Mouse (Mus musculus) heart, adult 2 months (tissue): ENCODE measurements at regions not wholly inside any gene's neighbourhood (a gene's known extent, or its start where the extent isn't known, plus 50 kb on each side); places are given as distances from the start of the nearest gene placed in this dataset.

Source experiments
- DNase-seq, 2 experiments: peaks; one replicate each; pipeline ENCODE4 v3.0.0; 2021
- H3K27ac ChIP-seq: fragments of 200-600 bp; 2 replicates; pipeline ENCODE4 v1.8.1; 2022
- H3K27me3 ChIP-seq: fragments of 200-500 bp; 2 replicates; pipeline ENCODE4 v1.6.1; 2012; ENCODE audit warnings: mild to moderate bottlenecking, low read length, inconsistent platforms, mixed read lengths; ENCODE audit not compliant: control insufficient read depth, insufficient read depth
- H3K36me3 ChIP-seq: fragments of 200-500 bp; 2 replicates; pipeline ENCODE4 v1.6.1; 2012; ENCODE audit warnings: low read length, inconsistent platforms; ENCODE audit not compliant: control insufficient read depth, insufficient read depth
- H3K4me1 ChIP-seq: fragments of 200-500 bp; 2 replicates; pipeline ENCODE4 v1.6.1; 2011; ENCODE audit warnings: low read length; ENCODE audit not compliant: control insufficient read depth, insufficient read depth
- H3K4me3 ChIP-seq: fragments of 200-600 bp; 2 replicates; pipeline ENCODE4 v1.8.1; 2022
- H3K79me2 ChIP-seq: fragments of 200-500 bp; replicated peaks from 2 replicates; pipeline ENCODE4 v1.6.1; 2012; ENCODE audit warnings: mild to moderate bottlenecking, inconsistent platforms, low read length, moderate library complexity, mixed read lengths; ENCODE audit not compliant: control insufficient read depth, insufficient read depth
- H3K9ac ChIP-seq: fragments of 200-500 bp; 2 replicates; pipeline ENCODE4 v1.6.1; 2012; ENCODE audit warnings: low read depth, mild to moderate bottlenecking, control low read depth, inconsistent platforms, low read length, mixed read lengths
- CTCF ChIP-seq: fragments of 200-600 bp; IDR thresholded peaks from 2 replicates; pipeline ENCODE4 v1.8.1; 2022; ENCODE audit warnings: antibody characterized with exemption, mild to moderate bottlenecking, moderate library complexity
- EP300 ChIP-seq: fragments of 200-500 bp; IDR thresholded peaks from 2 replicates; pipeline ENCODE4 v1.6.1; 2011; ENCODE audit warnings: low read depth, low read length, control low read depth; ENCODE audit not compliant: insufficient read depth
- POLR2A ChIP-seq: fragments of 200-500 bp; IDR thresholded peaks from 2 replicates; pipeline ENCODE4 v1.6.1; 2011; ENCODE audit warnings: mild to moderate bottlenecking, low read depth, low read length, control low read depth; ENCODE audit not compliant: insufficient read depth
- WGBS: fragments of 180-500 bp; shearing (Covaris S2); methylation state at CpG from one replicate; pipeline ENCODE4 v1.1.7; 2018; 5-methylcytosine and 5-hydroxymethylcytosine counted together
- intact Hi-C: fragments of 180-260 bp; cut with DNase I; formaldehyde crosslinking; loops from one replicate; pipeline ENCODE4 v1.15.1; 2025

- Histone ChIP-seq H3K4me3 (no peak overlapping the region), H3K9ac (no peak overlapping the region), H3K4me1 (no peaks in the 10 kb centered on the region), H3K36me3 (no peaks in the 10 kb centered on the region), H3K27me3 (no peaks in the 10 kb centered on the region), H3K79me2 (no peaks in the 10 kb centered on the region), H3K27ac (no peak overlapping the region)
- TF ChIP-seq EP300 (no peak), CTCF (no peak), POLR2A (no peak)
- intact Hi-C loops: no loop called here
- DNase-seq: no peak
These were observed 166.5 kb upstream of the Tmem161b start for GRCm38 (mm10) chr13:84055576-84055975.

- H3K9ac ChIP-seq: no peak overlapping the region
- TF ChIP-seq CTCF (no peak), POLR2A (no peak), EP300 (no peak)
- no peaks in the 10 kb centered on the region for H3K79me2 ChIP-seq
- DNase-seq: no peak
- H3K27ac ChIP-seq: no peak overlapping the region
- H3K4me1 ChIP-seq: no peaks in the 10 kb centered on the region
- no peak overlapping the region for H3K4me3 ChIP-seq
- 48% methylated on average over 3 of the region's 3 CpGs for WGBS
- intact Hi-C loops: no loop called here
- H3K36me3 ChIP-seq: no peaks in the 10 kb centered on the region
- H3K27me3 ChIP-seq: no peaks in the 10 kb centered on the region
These were observed 165.6 kb upstream of the Tmem161b start for GRCm38 (mm10) chr13:84056451-84056850.

GRCm38 (mm10) chr13:84056998-84057397 lies 165.1 kb upstream of the Tmem161b start:
- intact Hi-C loops: no loop called here
- no peaks in the 10 kb centered on the region for H3K79me2 ChIP-seq
- WGBS: 81% methylated on average over 5 of the region's 5 CpGs
- TF ChIP-seq POLR2A (no peak), EP300 (no peak), CTCF (no peak)
- no peaks in the 10 kb centered on the region for H3K4me1 ChIP-seq
- H3K9ac ChIP-seq: no peak overlapping the region
- no peak overlapping the region for H3K4me3 ChIP-seq
- H3K36me3 ChIP-seq: no peaks in the 10 kb centered on the region
- DNase-seq: no peak
- H3K27ac ChIP-seq: no peak overlapping the region
- no peaks in the 10 kb centered on the region for H3K27me3 ChIP-seq

DNA sequence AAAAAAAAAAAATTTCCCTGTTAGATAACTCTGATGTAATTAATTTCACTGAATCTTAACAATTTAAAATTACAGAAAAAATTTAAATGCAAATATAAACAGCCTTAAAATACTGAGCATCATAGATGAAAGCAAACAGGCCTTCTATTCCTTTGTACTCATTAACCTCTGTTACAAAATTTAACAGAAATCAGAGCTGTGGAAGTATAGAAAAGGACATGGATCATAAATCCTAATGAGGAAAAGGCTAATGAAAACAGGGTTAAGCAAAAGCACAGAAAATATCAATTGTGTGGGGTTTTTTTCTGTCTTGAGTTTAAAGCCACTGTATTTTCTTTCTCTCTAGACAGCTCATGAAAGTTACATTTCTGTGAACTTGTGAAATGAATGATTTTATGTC lies 164.6 kb upstream of the Tmem161b start:
- Histone ChIP-seq H3K4me3 (no peak overlapping the region), H3K27me3 (no peaks in the 10 kb centered on the region), H3K4me1 (no peaks in the 10 kb centered on the region), H3K9ac (no peak overlapping the region), H3K79me2 (no peaks in the 10 kb centered on the region), H3K27ac (no peak overlapping the region), H3K36me3 (no peaks in the 10 kb centered on the region)
- TF ChIP-seq CTCF (no peak), POLR2A (no peak), EP300 (no peak)
- no peak for DNase-seq
- intact Hi-C loops: no loop called here

DNA sequence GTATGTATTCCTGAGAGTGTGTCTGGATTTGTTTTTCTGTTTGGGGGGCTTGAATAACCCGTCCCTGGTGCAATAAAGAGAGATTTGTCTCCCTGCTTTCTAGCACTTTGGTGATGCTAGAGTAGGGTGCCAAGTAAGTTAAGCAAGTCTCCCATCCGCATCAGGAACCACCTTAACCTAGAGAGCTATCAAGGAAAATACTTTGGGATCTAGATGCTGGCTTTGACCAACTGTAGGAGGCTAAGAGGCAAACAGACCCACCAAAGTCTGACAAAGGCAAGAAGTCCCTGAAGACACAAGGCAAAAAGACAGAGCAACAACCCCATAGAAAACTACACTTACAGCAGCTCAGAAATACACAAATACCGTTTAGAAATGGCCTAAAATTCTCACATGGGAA lies 163.8 kb upstream of the Tmem161b start:
- intact Hi-C loops: no loop called here
- TF ChIP-seq EP300 (no peak), POLR2A (no peak), CTCF (no peak)
- Histone ChIP-seq H3K4me1 (no peaks in the 10 kb centered on the region), H3K79me2 (no peaks in the 10 kb centered on the region), H3K27me3 (no peaks in the 10 kb centered on the region), H3K27ac (no peak overlapping the region), H3K4me3 (no peak overlapping the region), H3K9ac (no peak overlapping the region), H3K36me3 (no peaks in the 10 kb centered on the region)
- no peak for DNase-seq
- WGBS: 61% methylated on average over 3 of the region's 3 CpGs

- no peak overlapping the region for H3K9ac ChIP-seq
- 16% methylated on average over 10 of the region's 10 CpGs for WGBS
- TF ChIP-seq CTCF (no peak), EP300 (no peak), POLR2A (no peak)
These were observed 163.0 kb upstream of the Tmem161b start for GRCm38 (mm10) chr13:84059031-84059651.

More at GRCm38 (mm10) chr13:84059031-84059651, 163.0 kb upstream of the Tmem161b start:
- H3K4me1 ChIP-seq: no peaks in the 10 kb centered on the region
- H3K4me3 ChIP-seq: no peak overlapping the region
- intact Hi-C loops: no loop called here
- no peaks in the 10 kb centered on the region for H3K36me3 ChIP-seq
- no peak overlapping the region for H3K27ac ChIP-seq
- no peak for DNase-seq
- H3K27me3 ChIP-seq: no peaks in the 10 kb centered on the region
- no peaks in the 10 kb centered on the region for H3K79me2 ChIP-seq
